Mouse (Mus musculus): ENCODE measurements at regions not wholly inside any gene's neighbourhood (a gene's known extent, or its start where the extent isn't known, plus 50 kb on each side); places are given as distances from the start of the nearest gene placed in this dataset.

DNA sequence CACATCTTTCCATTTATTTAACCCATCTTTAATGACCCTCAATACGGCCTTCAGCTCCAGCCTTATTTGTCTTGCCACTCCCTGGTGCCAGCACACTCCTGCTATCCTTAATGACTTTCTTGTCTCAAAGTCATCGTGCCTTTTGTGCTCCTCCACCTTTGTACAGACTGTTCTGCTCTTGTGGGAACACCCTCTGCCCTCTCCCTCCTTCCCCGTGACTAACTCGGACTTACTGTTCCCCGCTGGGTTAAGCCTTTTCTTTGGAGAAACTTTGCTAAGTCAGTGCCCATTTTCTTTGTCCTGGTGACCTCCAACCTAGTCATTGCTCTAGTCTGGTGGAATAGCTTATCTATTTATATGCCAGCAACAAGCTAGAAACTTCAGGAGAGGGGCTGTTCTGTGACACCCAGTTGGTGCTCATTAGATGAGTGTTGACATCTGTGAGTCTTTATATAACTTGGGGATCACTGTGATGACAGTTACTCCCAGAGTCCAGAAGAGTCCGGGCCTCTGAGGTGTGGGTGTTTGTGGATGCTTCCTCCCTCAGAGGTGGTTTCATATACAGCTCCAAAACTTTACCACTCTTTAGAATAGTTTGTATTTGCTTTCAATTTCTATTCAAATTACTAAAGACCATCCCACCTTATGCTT lies 63.3 kb upstream of the Cerkl start:
- no peak overlapping the region for H3K9ac ChIP-seq (replicated peaks; ENCODE audit: low read depth)
- no peak overlapping the region for H3K27ac ChIP-seq (ENCODE audit: low read length)
- ATAC-seq, result no peak
- H3K4me3 ChIP-seq (ENCODE audit: low read depth, low read length), result no peak overlapping the region
- no peaks in the 10 kb centered on the region for H3K27me3 ChIP-seq (replicated peaks; ENCODE audit: insufficient read depth, low read length)
- no peaks in the 10 kb centered on the region for H3K36me3 ChIP-seq (ENCODE audit: insufficient read depth, low read length)
- H3K9me3 ChIP-seq (ENCODE audit: low read length), result no peaks in the 10 kb centered on the region
- H3K4me2 ChIP-seq (replicated peaks; ENCODE audit: low read depth, low read length), result no peak overlapping the region
- TF ChIP-seq EP300 (IDR thresholded peaks at IDR 0.05) (no peak), CTCF (IDR thresholded peaks at IDR 0.05) (no peak)
- WGBS, result 64% methylated on average over 6 of the region's 6 CpGs
- DNase-seq (ENCODE audit: low spot score), result no peak
- H3K4me1 ChIP-seq (ENCODE audit: insufficient read depth, low read depth, low read length), result no peaks in the 10 kb centered on the region

- H3K9ac ChIP-seq (replicated peaks; ENCODE audit: low read depth), result no peak overlapping the region
- no peaks in the 10 kb centered on the region for H3K36me3 ChIP-seq (ENCODE audit: insufficient read depth, low read length)
- ATAC-seq (no peak), DNase-seq (ENCODE audit: low spot score) (no peak)
- no peak overlapping the region for H3K27ac ChIP-seq (ENCODE audit: low read length)
- H3K27me3 ChIP-seq (replicated peaks; ENCODE audit: insufficient read depth, low read length), result no peaks in the 10 kb centered on the region
- WGBS, result 75% methylated on average over 4 of the region's 4 CpGs
- H3K4me3 ChIP-seq (ENCODE audit: low read depth, low read length), result no peak overlapping the region
- H3K4me2 ChIP-seq (replicated peaks; ENCODE audit: low read depth, low read length), result no peak overlapping the region
- H3K4me1 ChIP-seq (ENCODE audit: insufficient read depth, low read depth, low read length), result no peaks in the 10 kb centered on the region
- TF ChIP-seq EP300 (IDR thresholded peaks at IDR 0.05) (no peak), CTCF (IDR thresholded peaks at IDR 0.05) (no peak)
- no peaks in the 10 kb centered on the region for H3K9me3 ChIP-seq (ENCODE audit: low read length)
Measured at GRCm38 (mm10) chr2:79523441-79523840, 66.9 kb upstream of the Cerkl start.

DNA sequence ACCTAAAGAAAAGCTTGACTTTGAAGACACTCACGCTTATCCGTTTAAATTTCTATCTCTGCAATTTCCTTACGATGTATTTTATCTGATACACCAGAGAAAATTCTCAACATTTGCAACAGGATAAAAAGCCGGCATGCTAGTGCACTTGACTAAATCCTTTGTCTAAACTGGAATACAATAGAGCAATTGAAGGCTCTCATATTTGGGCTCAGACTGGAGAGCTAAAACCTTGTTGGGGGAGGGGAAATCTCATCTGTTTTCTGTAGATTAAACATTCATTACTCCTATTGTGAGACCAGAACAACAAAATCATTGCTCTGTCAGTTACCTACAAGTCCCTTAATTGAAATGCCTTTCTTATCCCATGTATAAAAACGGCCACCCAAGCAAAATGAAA lies 70.9 kb upstream of the Cerkl start:
- no peaks in the 10 kb centered on the region for H3K27me3 ChIP-seq (replicated peaks; ENCODE audit: insufficient read depth, low read length)
- no peaks in the 10 kb centered on the region for H3K9me3 ChIP-seq (ENCODE audit: low read length)
- TF ChIP-seq CTCF (IDR thresholded peaks at IDR 0.05) (no peak), EP300 (IDR thresholded peaks at IDR 0.05) (no peak)
- H3K36me3 ChIP-seq (ENCODE audit: insufficient read depth, low read length), result no peaks in the 10 kb centered on the region
- WGBS, result 70% methylated on average over 5 of the region's 5 CpGs
- H3K27ac ChIP-seq (ENCODE audit: low read length), result no peak overlapping the region
- no peak overlapping the region for H3K9ac ChIP-seq (replicated peaks; ENCODE audit: low read depth)
- no peak overlapping the region for H3K4me3 ChIP-seq (ENCODE audit: low read depth, low read length)
- ATAC-seq, result no peak
- no peaks in the 10 kb centered on the region for H3K4me1 ChIP-seq (ENCODE audit: insufficient read depth, low read depth, low read length)
- no peak for DNase-seq (ENCODE audit: low spot score)
- H3K4me2 ChIP-seq (replicated peaks; ENCODE audit: low read depth, low read length), result no peak overlapping the region

- TF ChIP-seq CTCF (IDR thresholded peaks at IDR 0.05), result no peak
- TF ChIP-seq EP300 (IDR thresholded peaks at IDR 0.05), result no peak
- DNase-seq (ENCODE audit: low spot score), result no peak
- H3K27ac ChIP-seq (ENCODE audit: low read length), result no peak overlapping the region
Measured at GRCm38 (mm10) chr2:79528347-79528990, 71.9 kb upstream of the Cerkl start.

DNA sequence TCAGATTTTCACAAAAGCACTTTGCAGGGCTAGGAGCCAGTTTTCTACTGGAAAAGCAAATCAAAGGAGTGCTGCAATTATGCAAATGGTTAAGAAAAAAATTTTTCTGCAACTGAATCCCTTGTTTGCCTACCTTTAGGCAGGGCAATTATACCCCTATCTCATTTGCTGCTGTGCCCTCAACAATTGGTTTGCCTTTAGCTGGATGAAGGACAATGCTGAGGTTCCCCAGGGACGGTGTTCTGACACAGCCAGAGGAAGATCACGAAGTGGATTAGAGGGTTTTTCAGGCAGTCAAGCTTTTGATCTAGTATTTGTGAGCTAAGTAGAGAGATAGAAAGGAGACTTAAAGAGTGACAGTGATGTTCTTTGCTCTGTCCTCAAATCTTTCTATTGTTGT lies 72.6 kb upstream of the Cerkl start:
- no peaks in the 10 kb centered on the region for H3K36me3 ChIP-seq (ENCODE audit: insufficient read depth, low read length)
- no peaks in the 10 kb centered on the region for H3K27me3 ChIP-seq (replicated peaks; ENCODE audit: insufficient read depth, low read length)
- TF ChIP-seq EP300 (IDR thresholded peaks at IDR 0.05) (no peak), CTCF (IDR thresholded peaks at IDR 0.05) (no peak)
- ATAC-seq (no peak), DNase-seq (ENCODE audit: low spot score) (no peak)
- no peak overlapping the region for H3K4me2 ChIP-seq (replicated peaks; ENCODE audit: low read depth, low read length)
- 72% methylated on average over 2 of the region's 2 CpGs for WGBS
- no peaks in the 10 kb centered on the region for H3K4me1 ChIP-seq (ENCODE audit: insufficient read depth, low read depth, low read length)
- H3K9ac ChIP-seq (replicated peaks; ENCODE audit: low read depth), result no peak overlapping the region
- no peak overlapping the region for H3K27ac ChIP-seq (ENCODE audit: low read length)
- H3K4me3 ChIP-seq (ENCODE audit: low read depth, low read length), result no peak overlapping the region
- no peaks in the 10 kb centered on the region for H3K9me3 ChIP-seq (ENCODE audit: low read length)

More at GRCm38 (mm10) chr2:79528347-79528990, 71.9 kb upstream of the Cerkl start:
- no peak for ATAC-seq
- no peak overlapping the region for H3K9ac ChIP-seq (replicated peaks; ENCODE audit: low read depth)
- H3K27me3 ChIP-seq (replicated peaks; ENCODE audit: insufficient read depth, low read length), result no peaks in the 10 kb centered on the region
- H3K36me3 ChIP-seq (ENCODE audit: insufficient read depth, low read length), result no peaks in the 10 kb centered on the region
- H3K4me3 ChIP-seq (ENCODE audit: low read depth, low read length), result no peak overlapping the region
- H3K4me2 ChIP-seq (replicated peaks; ENCODE audit: low read depth, low read length), result no peak overlapping the region
- WGBS, result 84% methylated on average over 18 of the region's 18 CpGs
- no peaks in the 10 kb centered on the region for H3K9me3 ChIP-seq (ENCODE audit: low read length)
- no peaks in the 10 kb centered on the region for H3K4me1 ChIP-seq (ENCODE audit: insufficient read depth, low read depth, low read length)

- WGBS, result 65% methylated on average over 3 of the region's 3 CpGs
Measured at GRCm38 (mm10) chr2:79532610-79533160, 76.1 kb upstream of the Cerkl start.

More at GRCm38 (mm10) chr2:79532610-79533160, 76.1 kb upstream of the Cerkl start:
- no peak overlapping the region for H3K4me2 ChIP-seq (replicated peaks; ENCODE audit: low read depth, low read length)
- no peak overlapping the region for H3K27ac ChIP-seq (ENCODE audit: low read length)
- no peak for ATAC-seq
- no peaks in the 10 kb centered on the region for H3K4me1 ChIP-seq (ENCODE audit: insufficient read depth, low read depth, low read length)
- H3K9me3 ChIP-seq (ENCODE audit: low read length), result no peaks in the 10 kb centered on the region
- no peaks in the 10 kb centered on the region for H3K27me3 ChIP-seq (replicated peaks; ENCODE audit: insufficient read depth, low read length)
- H3K9ac ChIP-seq (replicated peaks; ENCODE audit: low read depth), result no peak overlapping the region
- no peaks in the 10 kb centered on the region for H3K36me3 ChIP-seq (ENCODE audit: insufficient read depth, low read length)
- no peak overlapping the region for H3K4me3 ChIP-seq (ENCODE audit: low read depth, low read length)
- no peak for DNase-seq (ENCODE audit: low spot score)
- TF ChIP-seq CTCF (IDR thresholded peaks at IDR 0.05), result no peak
- TF ChIP-seq EP300 (IDR thresholded peaks at IDR 0.05), result no peak

Data from lung, postnatal 0 days (tissue).